In genomic region chr2:32712934-32713817, GRCm38 (mm10) we compare ENCODE assay signal across 8 mouse cellular contexts. TPM values are rescaled to one million over a fixed set of nuclear protein-coding genes. Genes with fewer than 3 reads are reported as not detected.
DNase-seq lines count a peak whose midpoint lies in the region; ATAC-seq and TF ChIP-seq lines count a peak whose summit lies in the region.

Cdk9 (minus strand) TSS chr2:32713076.

- peaks cover 31% of the 10 kb centered on the region for H3K79me2 ChIP-seq in MEL (ENCODE audit: control insufficient read depth, insufficient read depth, low read length, poor library complexity)

- ATAC-seq in hematopoietic stem cell, adult 5-6 weeks (replicated peaks in 1 of 2; ENCODE audit: insufficient read depth in 1 of 2, low FRiP score in 2 of 2, low TSS enrichment in 1 of 2, low read depth in 1 of 2, poor library complexity in 2 of 2, severe bottlenecking in 2 of 2): peak; percentile 42 to 59
- peak; percentile 89 for ATAC-seq in lung, embryonic 16.5 days (ENCODE audit: low read depth)

- peak within 1 kb of the TSS; percentile 95 for H3K9ac ChIP-seq in MEL (ENCODE audit: control insufficient read depth, low read depth, low read length, poor library complexity, severe bottlenecking)
- H3K9ac ChIP-seq in lung, embryonic 16.5 days (ENCODE audit: low read length): peak within 1 kb of the TSS; percentile 88

- peak; percentile 24 to 50; a peak in 1 of 4 replicates for TF ChIP-seq POLR2A in MEL (IDR thresholded peaks at IDR 0.05; ENCODE audit: control insufficient read depth in 1 of 2, insufficient read depth in 1 of 2, low read depth in 1 of 2, low read length in 2 of 2, poor library complexity in 1 of 2)
- TF ChIP-seq POLR2A in cerebellum, adult 2 months (IDR thresholded peaks at IDR 0.05; ENCODE audit: borderline replicate concordance, insufficient read depth, low read length): peak; percentile 66; the same call in 1 of the 2 replicates

- WGBS in cerebellum, adult 2 months: 1% methylated on average over 61 of the region's 79 CpGs
- under 1% methylated on average over 46 of the region's 79 CpGs for WGBS in lung, embryonic 16.5 days

- TF ChIP-seq CTCF in MEL (IDR thresholded peaks at IDR 0.05 in 2 of 3, conservative IDR thresholded peaks at IDR 0.05 in 1 of 3; ENCODE audit: control insufficient read depth in 1 of 3, insufficient read depth in 1 of 3, low read depth in 2 of 3, low read length in 3 of 3, poor library complexity in 1 of 3, severe bottlenecking in 1 of 3): peak; percentile 80 to 99 (median 95)
- peak; percentile 94 for TF ChIP-seq CTCF in cerebellum, adult 2 months (IDR thresholded peaks at IDR 0.05; ENCODE audit: borderline replicate concordance, insufficient read depth, low read depth, low read length)

- peaks cover 14 to 33% of the 10 kb centered on the region in 2 experiments for H3K4me1 ChIP-seq in MEL (ENCODE audit: control insufficient read depth in 1 of 2, insufficient read depth in 2 of 2, low read length in 2 of 2)
- peaks cover 2% of the 10 kb centered on the region; the same call in 1 of the 2 replicates for H3K4me1 ChIP-seq in cerebellum, adult 2 months (ENCODE audit: control insufficient read depth, insufficient read depth, low read length)
- peaks cover 15% of the 10 kb centered on the region for H3K4me1 ChIP-seq in lung, embryonic 16.5 days (replicated peaks; ENCODE audit: control insufficient read depth, insufficient read depth, low read length)

- peaks cover 5 to 34% of the 10 kb centered on the region in 2 experiments for H3K36me3 ChIP-seq in MEL (ENCODE audit: control insufficient read depth in 1 of 2, insufficient read depth in 2 of 2, low read length in 2 of 2)
- H3K36me3 ChIP-seq in lung, embryonic 16.5 days (ENCODE audit: control insufficient read depth, insufficient read depth, low read length): peaks cover 20% of the 10 kb centered on the region

- H3K9me3 ChIP-seq in MEL (replicated peaks; ENCODE audit: insufficient read depth, low read length): no peaks in the 10 kb centered on the region
- no peaks in the 10 kb centered on the region for H3K9me3 ChIP-seq in lung, embryonic 16.5 days (ENCODE audit: control insufficient read depth, low read length)

- TF ChIP-seq RAD21 in MEL (IDR thresholded peaks at IDR 0.05; ENCODE audit: low read depth, low read length): peak; percentile 73

- no peak; a peak in 1 of 4 replicates for TF ChIP-seq EP300 in MEL (IDR thresholded peaks at IDR 0.05; ENCODE audit: low read depth in 1 of 2, low read length in 2 of 2)

- H3K27me3 ChIP-seq in MEL (ENCODE audit: control insufficient read depth in 1 of 2, insufficient read depth in 2 of 2, low read length in 2 of 2): no peaks in the 10 kb centered on the region
- H3K27me3 ChIP-seq in cerebellum, adult 2 months (ENCODE audit: control insufficient read depth, insufficient read depth, low read length): no peaks in the 10 kb centered on the region
- H3K27me3 ChIP-seq in lung, embryonic 16.5 days (ENCODE audit: control insufficient read depth, insufficient read depth, low read depth, low read length): no peaks in the 10 kb centered on the region

- H3K4me2 ChIP-seq in lung, embryonic 16.5 days (ENCODE audit: low read depth, low read length): peak within 1 kb of the TSS; percentile 82

- DNase-seq in MEL (ENCODE audit: low read depth, low spot score): peak; percentile 92
- DNase-seq in cerebellum, adult 2 months: peak; percentile 94 to 98
- peak; percentile 88 for DNase-seq in forelimb bud, embryonic 11.5 days (ENCODE audit: low read depth, low spot score)
- DNase-seq in layer of hippocampus, adult 9-10 months (ENCODE audit: low spot score): peak; percentile 94
- DNase-seq in ovary, postnatal 10 days (ENCODE audit: low spot score): peak; percentile 97
- peak; percentile 94 to 95 for DNase-seq in thymus, postnatal 10 days (ENCODE audit: low spot score in 2 of 2)

- H3K4me3 ChIP-seq in MEL (ENCODE audit: control insufficient read depth in 1 of 2, insufficient read depth in 1 of 2, low read depth in 2 of 2, low read length in 2 of 2): peak within 1 kb of the TSS; percentile 98 to 99
- H3K4me3 ChIP-seq in cerebellum, adult 2 months (replicated peaks; ENCODE audit: insufficient read depth, low read depth, low read length): peak within 1 kb of the TSS; percentile 86
- peak within 1 kb of the TSS; percentile 70 for H3K4me3 ChIP-seq in lung, embryonic 16.5 days (ENCODE audit: low read length)

- H3K27ac ChIP-seq in MEL (ENCODE audit: control insufficient read depth, low read depth, low read length): peak within 1 kb of the TSS; percentile 79
- H3K27ac ChIP-seq in cerebellum, adult 2 months (ENCODE audit: insufficient read depth, low read length): peak within 1 kb of the TSS; percentile 100
- peak within 1 kb of the TSS; percentile 97 for H3K27ac ChIP-seq in lung, embryonic 16.5 days (ENCODE audit: low read length)

TF ChIP-seq in MEL, 35 proteins besides CTCF, POLR2A, EP300 and RAD21:
- TF ChIP-seq MEF2A (IDR thresholded peaks at IDR 0.05; ENCODE audit: extremely low read depth, insufficient replicate concordance, low read depth, low read length, poor library complexity, severe bottlenecking) (no peak), CHD1 (IDR thresholded peaks at IDR 0.05; ENCODE audit: low read depth, low read length) (no peak), USF2 (IDR thresholded peaks at IDR 0.05; ENCODE audit: borderline replicate concordance in 1 of 2, insufficient read depth in 1 of 2, low read depth in 1 of 2, low read length in 2 of 2) (no peak), JUND (IDR thresholded peaks at IDR 0.05; ENCODE audit: low read depth, low read length) (no peak), USF1 (IDR thresholded peaks at IDR 0.05; ENCODE audit: low read depth, low read length) (no peak), POLR2AphosphoS2 (IDR thresholded peaks at IDR 0.05; ENCODE audit: low read length) (no peak), TAL1 (IDR thresholded peaks at IDR 0.05; ENCODE audit: low read length) (no peak), E2F4 (IDR thresholded peaks at IDR 0.05; ENCODE audit: borderline replicate concordance, low read depth, low read length) (no peak; the same call in 1 of the 2 replicates), SMC3 (IDR thresholded peaks at IDR 0.05; ENCODE audit: low read depth, low read length) (peak; percentile 89), TCF12 (IDR thresholded peaks at IDR 0.05; ENCODE audit: low read depth, low read length) (peak; percentile 40; the same call in 1 of the 2 replicates), ETS1 (IDR thresholded peaks at IDR 0.05; ENCODE audit: low read depth, low read length) (no peak), BHLHE40 (IDR thresholded peaks at IDR 0.05; ENCODE audit: borderline replicate concordance, low read depth, low read length) (no peak), TBP (IDR thresholded peaks at IDR 0.05; ENCODE audit: low read depth, low read length) (no peak), GATA1 (IDR thresholded peaks at IDR 0.05; ENCODE audit: low read depth, low read length) (no peak), ELF1 (IDR thresholded peaks at IDR 0.05; ENCODE audit: low read depth, low read length) (peak; percentile 47; the same call in 1 of the 2 replicates), HCFC1 (IDR thresholded peaks at IDR 0.05; ENCODE audit: low read depth, low read length) (peak; percentile 72), ZKSCAN1 (IDR thresholded peaks at IDR 0.05; ENCODE audit: low read depth, low read length) (no peak), ZC3H11A (IDR thresholded peaks at IDR 0.05; ENCODE audit: low read depth, low read length) (peak; percentile 49), SIN3A (IDR thresholded peaks at IDR 0.05; ENCODE audit: low read length) (peak; percentile 84), POLR2AphosphoS5 (IDR thresholded peaks at IDR 0.05; ENCODE audit: borderline replicate concordance, low read depth, low read length) (no peak), GABPA (IDR thresholded peaks at IDR 0.05; ENCODE audit: low read depth, low read length) (no peak), NRF1 (IDR thresholded peaks at IDR 0.05; ENCODE audit: insufficient read depth, low read depth, low read length, poor library complexity, severe bottlenecking) (peak; percentile 44; the same call in 1 of the 2 replicates), UBTF (IDR thresholded peaks at IDR 0.05; ENCODE audit: borderline replicate concordance, insufficient read depth, low read depth, low read length) (no peak), MAFK (IDR thresholded peaks at IDR 0.05; ENCODE audit: borderline replicate concordance, low read depth, low read length) (no peak), MXI1 (IDR thresholded peaks at IDR 0.05; ENCODE audit: low read depth, low read length) (peak; percentile 64), MYC (IDR thresholded peaks at IDR 0.05; ENCODE audit: low read depth, low read length) (no peak), RCOR1 (IDR thresholded peaks at IDR 0.05; ENCODE audit: low read depth, low read length) (no peak), CHD2 (IDR thresholded peaks at IDR 0.05; ENCODE audit: low read length) (no peak), ZNF384 (IDR thresholded peaks at IDR 0.05; ENCODE audit: low read depth, low read length) (no peak), MYB (IDR thresholded peaks at IDR 0.05; ENCODE audit: low read depth, low read length) (no peak), NELFE (IDR thresholded peaks at IDR 0.05; ENCODE audit: low read depth, low read length) (peak; percentile 51; the same call in 1 of the 2 replicates), MAX (IDR thresholded peaks at IDR 0.05; ENCODE audit: low read length) (no peak), KAT2A (conservative IDR thresholded peaks at IDR 0.05; ENCODE audit: low read depth, low read length) (peak; percentile 12; the same call in 1 of the 2 replicates), ZMIZ1 (IDR thresholded peaks at IDR 0.05; ENCODE audit: low read depth, low read length) (no peak), MAZ (IDR thresholded peaks at IDR 0.05; ENCODE audit: low read depth, low read length) (peak; percentile 76; the same call in 1 of the 2 replicates)

RNA-seq across cellular contexts. Expression of gene Cdk9, which starts in this region (rescaled TPM):
- 30.9 and 37.7 TPM in 2 replicates for total RNA-seq in MEL (2012; rRNA removed)
- polyA plus RNA-seq in MEL (2012; ENCODE audit: insufficient read depth in 1 of 2, insufficient read length in 2 of 2, low read depth in 1 of 2, low replicate concordance in 2 of 2, missing spikeins in 1 of 2): 100 to 1,000 TPM in 1 of 2 experiments, not detected in 1; 125 TPM
- polyA plus RNA-seq in cerebellum, adult 2 months (2012; rRNA removed): 170 and 186 TPM in 2 replicates
- total RNA-seq in hematopoietic stem cell, adult 5-6 weeks (2017): 68.8 and 74.9 TPM in 2 replicates
- 77.2 and 85.1 TPM in 2 replicates for polyA plus RNA-seq in lung, embryonic 16.5 days (2015; fragmentation: Nextera tagmentation; extraction: Ambion mirVana)

Comparison
In these comparisons a context has a peak if more than half of its experiments do, and no peak if none do; other contexts are left out.
1. Peak in every context shown above with its lines: DNase-seq, ATAC-seq, H3K4me3 ChIP-seq and H3K27ac ChIP-seq.